Mouse (Mus musculus) heart, embryonic 11.5 days (tissue): ENCODE measurements at regions not wholly inside any gene's neighbourhood (a gene's known extent, or its start where the extent isn't known, plus 50 kb on each side); places are given as distances from the start of the nearest gene placed in this dataset.
A peak's percentile ranks its signal among the peaks of the same experiment; 100 is the strongest.

Source experiments
- ATAC-seq: fragments of 200-750 bp; cut with Nextera tagmentation; replicated peaks from 2 replicates; pipeline ENCODE4 v1.8.0; 2017; ENCODE audit warnings: moderate library complexity; ENCODE audit not compliant: insufficient number of reproducible peaks, low FRiP score, low TSS enrichment
- H3K27ac ChIP-seq: fragments of 300-500 bp; sonication (generic); 2 replicates; pipeline ENCODE4 v1.5.1; 2014; ENCODE audit warnings: mild to moderate bottlenecking, low read depth, low read length
- H3K27me3 ChIP-seq: fragments of 300-500 bp; sonication (generic); 2 replicates; pipeline ENCODE4 v1.6.1; 2014; ENCODE audit warnings: mild to moderate bottlenecking, low read length, mixed read lengths; ENCODE audit not compliant: control insufficient read depth, insufficient read depth
- H3K36me3 ChIP-seq: fragments of 300-500 bp; sonication (generic); 2 replicates; pipeline ENCODE4 v1.6.1; 2014; ENCODE audit warnings: mild to moderate bottlenecking, low read length, moderate library complexity, mixed read lengths; ENCODE audit not compliant: control insufficient read depth, insufficient read depth
- H3K4me1 ChIP-seq: fragments of 300-500 bp; sonication (generic); 2 replicates; pipeline ENCODE4 v1.6.1; 2014; ENCODE audit warnings: low read length; ENCODE audit not compliant: control insufficient read depth, insufficient read depth
- H3K4me2 ChIP-seq: fragments of 300-500 bp; sonication (generic); 2 replicates; pipeline ENCODE4 v1.6.1; 2014; ENCODE audit warnings: mild to moderate bottlenecking, moderate library complexity
- H3K4me3 ChIP-seq: fragments of 300-500 bp; sonication (generic); 2 replicates; pipeline ENCODE4 v1.5.1; 2014; ENCODE audit warnings: low read depth, low read length
- H3K9ac ChIP-seq: fragments of 300-500 bp; sonication (generic); 2 replicates; pipeline ENCODE4 v1.6.1; 2014; ENCODE audit warnings: mild to moderate bottlenecking, low read depth, low read length, moderate library complexity
- H3K9me3 ChIP-seq: fragments of 300-500 bp; sonication (generic); replicated peaks from 2 replicates; pipeline ENCODE4 v1.6.1; 2016; ENCODE audit warnings: low read length; ENCODE audit not compliant: control insufficient read depth
- WGBS: fragments of 180-500 bp; shearing (Covaris S2); extraction: QIAGEN DNeasy Blood & Tissue Kit; methylation state at CpG from one replicate; pipeline ENCODE4 v1.1.7; 2014; ENCODE audit not compliant: insufficient replicate concordance; 5-methylcytosine and 5-hydroxymethylcytosine counted together

- Histone ChIP-seq H3K4me2 (no peak overlapping the region), H3K4me3 (no peak overlapping the region), H3K9me3 (no peaks in the 10 kb centered on the region), H3K27ac (no peak overlapping the region), H3K9ac (no peak overlapping the region), H3K36me3 (no peaks in the 10 kb centered on the region), H3K27me3 (no peaks in the 10 kb centered on the region), H3K4me1 (no peaks in the 10 kb centered on the region)
- no peak for ATAC-seq
- WGBS = 74% methylated on average over 8 of the region's 8 CpGs
Measured at GRCm38 (mm10) chr2:9422686-9423085, 458.4 kb upstream of the 4930412O13Rik start.

DNA sequence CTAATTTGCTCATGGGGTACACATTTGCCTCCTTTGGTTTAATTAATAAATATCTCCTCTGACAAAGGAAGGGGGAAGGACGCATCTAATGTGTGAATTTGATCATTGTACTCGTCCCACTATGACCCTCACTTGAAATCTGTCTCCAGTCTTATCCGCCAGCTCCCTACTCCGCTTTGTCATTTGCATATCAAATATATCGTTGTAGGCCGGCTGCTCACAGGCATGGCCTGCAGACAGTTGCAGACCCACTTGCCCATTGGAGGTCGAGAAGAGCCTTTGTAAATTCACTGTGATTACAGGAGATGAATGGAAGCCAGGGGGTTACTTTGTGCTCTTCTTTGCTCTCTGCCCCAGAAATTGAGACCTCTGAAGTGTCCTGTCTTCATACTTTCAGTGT lies 457.5 kb upstream of the 4930412O13Rik start:
- no peak overlapping the region for H3K9ac ChIP-seq
- no peaks in the 10 kb centered on the region for H3K9me3 ChIP-seq
- WGBS = 37% methylated on average over 7 of the region's 7 CpGs
- no peak overlapping the region for H3K27ac ChIP-seq
- no peaks in the 10 kb centered on the region for H3K4me1 ChIP-seq
- H3K27me3 ChIP-seq = no peaks in the 10 kb centered on the region
- no peak for ATAC-seq
- H3K4me2 ChIP-seq = no peak overlapping the region
- no peaks in the 10 kb centered on the region for H3K36me3 ChIP-seq
- H3K4me3 ChIP-seq = no peak overlapping the region

GRCm38 (mm10) chr2:9433110-9433940 lies 447.7 kb upstream of the 4930412O13Rik start:
- H3K4me2 ChIP-seq = peak overlapping the region; percentile 47

GRCm38 (mm10) chr2:9435155-9435872 lies 445.7 kb upstream of the 4930412O13Rik start:
- WGBS = 49% methylated on average over 9 of the region's 9 CpGs
- H3K27me3 ChIP-seq = 0 out of 2 replicates have a peak, but pooled peaks cover 2% of the 10 kb centered on the region
- no peak for ATAC-seq

More at GRCm38 (mm10) chr2:9433110-9433940, 447.7 kb upstream of the 4930412O13Rik start:
- 17% methylated on average over 17 of the region's 17 CpGs for WGBS
- no peak for ATAC-seq
- Histone ChIP-seq H3K27me3 (0 out of 2 replicates have a peak, but pooled peaks cover 2% of the 10 kb centered on the region), H3K4me3 (peak overlapping the region; percentile 18; the same call in 1 of the 2 replicates), H3K9ac (no peak overlapping the region), H3K36me3 (no peaks in the 10 kb centered on the region), H3K4me1 (no peaks in the 10 kb centered on the region), H3K9me3 (no peaks in the 10 kb centered on the region), H3K27ac (no peak overlapping the region)

DNA sequence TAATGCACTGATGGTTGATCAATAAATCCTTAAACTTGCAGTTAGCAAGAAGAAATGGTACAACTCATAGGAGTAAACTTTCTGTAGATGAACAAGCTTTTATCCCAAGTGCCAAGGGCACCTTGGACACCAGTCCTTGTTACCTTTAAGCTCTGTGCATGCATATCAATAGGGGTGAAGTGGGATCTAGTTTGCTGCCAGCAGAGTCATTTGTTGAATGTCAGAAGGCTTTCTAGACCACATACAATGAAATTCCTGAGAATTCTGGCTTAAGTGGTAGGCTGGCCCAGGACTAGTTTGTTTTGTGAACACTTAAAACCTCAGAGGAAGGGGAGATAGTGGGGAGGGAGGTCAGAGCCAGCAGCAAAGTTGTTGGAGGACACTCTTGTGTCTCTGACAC lies 437.9 kb upstream of the 4930412O13Rik start:
- Histone ChIP-seq H3K9me3 (no peaks in the 10 kb centered on the region), H3K36me3 (no peaks in the 10 kb centered on the region), H3K27ac (no peak overlapping the region), H3K4me1 (0 out of 2 replicates have a peak, but pooled peaks cover 2% of the 10 kb centered on the region), H3K9ac (no peak overlapping the region), H3K27me3 (no peaks in the 10 kb centered on the region), H3K4me3 (no peak overlapping the region), H3K4me2 (no peak overlapping the region)
- ATAC-seq = no peak

More at GRCm38 (mm10) chr2:9435155-9435872, 445.7 kb upstream of the 4930412O13Rik start:
- no peak overlapping the region for H3K4me3 ChIP-seq
- H3K9me3 ChIP-seq = no peaks in the 10 kb centered on the region
- H3K27ac ChIP-seq = no peak overlapping the region
- no peak overlapping the region for H3K9ac ChIP-seq
- no peaks in the 10 kb centered on the region for H3K4me1 ChIP-seq
- H3K36me3 ChIP-seq = no peaks in the 10 kb centered on the region
- no peak overlapping the region for H3K4me2 ChIP-seq

DNA sequence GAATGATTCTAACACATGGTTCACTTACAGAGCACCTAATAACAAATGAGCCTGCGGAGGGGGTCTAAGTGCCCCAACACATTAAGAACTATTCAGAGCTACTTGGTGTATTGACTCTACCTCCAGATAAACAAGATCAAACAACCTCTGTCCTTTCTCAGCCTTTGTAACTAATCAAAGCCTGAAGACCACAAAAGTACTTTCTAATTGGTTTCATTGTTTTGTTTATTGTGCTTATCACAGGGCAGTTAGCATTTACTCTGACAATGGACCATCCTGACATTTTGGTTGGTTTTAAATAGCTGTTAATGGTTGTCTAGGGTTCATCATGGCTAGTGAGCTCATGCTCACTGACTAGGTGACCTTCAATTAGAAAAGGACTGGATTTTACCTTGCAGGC lies 435.2 kb upstream of the 4930412O13Rik start:
- Histone ChIP-seq H3K36me3 (no peaks in the 10 kb centered on the region), H3K27me3 (no peaks in the 10 kb centered on the region), H3K9ac (no peak overlapping the region), H3K4me1 (0 out of 2 replicates have a peak, but pooled peaks cover 2% of the 10 kb centered on the region), H3K27ac (no peak overlapping the region), H3K4me2 (no peak overlapping the region), H3K9me3 (no peaks in the 10 kb centered on the region), H3K4me3 (no peak overlapping the region)
- WGBS = 80% methylated on average over 1 of the region's 1 CpGs
- ATAC-seq = no peak

GRCm38 (mm10) chr2:9464413-9464812 lies 416.6 kb upstream of the 4930412O13Rik start:
- no peaks in the 10 kb centered on the region for H3K36me3 ChIP-seq
- ATAC-seq = no peak
- no peaks in the 10 kb centered on the region for H3K27me3 ChIP-seq
- H3K27ac ChIP-seq = no peak overlapping the region
- H3K4me3 ChIP-seq = no peak overlapping the region
- no peak overlapping the region for H3K4me2 ChIP-seq
- no peaks in the 10 kb centered on the region for H3K9me3 ChIP-seq
- WGBS = 63% methylated on average over 4 of the region's 4 CpGs
- H3K9ac ChIP-seq = no peak overlapping the region
- no peaks in the 10 kb centered on the region for H3K4me1 ChIP-seq

GRCm38 (mm10) chr2:9464818-9465217 lies 416.2 kb upstream of the 4930412O13Rik start:
- no peaks in the 10 kb centered on the region for H3K36me3 ChIP-seq
- H3K27ac ChIP-seq = no peak overlapping the region
- H3K4me3 ChIP-seq = no peak overlapping the region
- no peaks in the 10 kb centered on the region for H3K9me3 ChIP-seq
- no peaks in the 10 kb centered on the region for H3K4me1 ChIP-seq
- no peak for ATAC-seq
- no peak overlapping the region for H3K4me2 ChIP-seq
- 59% methylated on average over 5 of the region's 5 CpGs for WGBS
- H3K9ac ChIP-seq = no peak overlapping the region
- H3K27me3 ChIP-seq = no peaks in the 10 kb centered on the region
